Mouse (Mus musculus): ENCODE measurements at regions not wholly inside any gene's neighbourhood (a gene's known extent, or its start where the extent isn't known, plus 50 kb on each side); places are given as distances from the start of the nearest gene placed in this dataset.

GRCm38 (mm10) chr16:78456345-78456744, 79.4 kb upstream of the Btg3 start:
- TF ChIP-seq CTCF (IDR thresholded peaks at IDR 0.05; ENCODE audit: borderline replicate concordance, insufficient read depth, low read depth, low read length) (no peak), POLR2A (IDR thresholded peaks at IDR 0.05; ENCODE audit: borderline replicate concordance, insufficient read depth, low read length) (no peak)
